Mouse (Mus musculus): ENCODE results near the gene Aldh1a2.

- TF ChIP-seq GATA1 (IDR thresholded peaks at IDR 0.05; ENCODE audit: borderline replicate concordance, low read length) (no peak), FLI1 (IDR thresholded peaks at IDR 0.05; ENCODE audit: low read length) (no peak)
Measured at GRCm38 (mm10) chr9:71321871-71322270, 106.3 kb downstream of the Aldh1a2 start.
